Mouse (Mus musculus): ENCODE data around the gene Aig1. TPM values are rescaled to one million over a fixed set of nuclear protein-coding genes. Genes with fewer than 3 reads are reported as not detected.

Gene Aig1
- polyA plus RNA-seq, 1 experiment from 2014 or later, result 22.0 TPM

- DNase-seq (ENCODE audit: low spot score) (no peak), ATAC-seq (replicated peaks; ENCODE audit: low FRiP score) (no peak)
- no peaks in the 10 kb centered on the region for H3K4me1 ChIP-seq (replicated peaks; ENCODE audit: control insufficient read depth, insufficient read depth, low read length)
- no peaks in the 10 kb centered on the region for H3K27me3 ChIP-seq (ENCODE audit: control insufficient read depth, insufficient read depth, low read length)
- H3K27ac ChIP-seq (ENCODE audit: low read depth, low read length), result no peak overlapping the region
- no peak overlapping the region for H3K4me3 ChIP-seq (ENCODE audit: low read depth, low read length)
- H3K4me2 ChIP-seq (ENCODE audit: low read depth, low read length, severe bottlenecking), result no peak overlapping the region
- no peaks in the 10 kb centered on the region for H3K36me3 ChIP-seq (ENCODE audit: control insufficient read depth, insufficient read depth, low read length)
- no peak overlapping the region for H3K9ac ChIP-seq (ENCODE audit: low read length)
- H3K9me3 ChIP-seq (ENCODE audit: control insufficient read depth, low read length), result no peaks in the 10 kb centered on the region
- 67% methylated on average over 8 of the region's 9 CpGs for WGBS
Observed at GRCm38 (mm10) chr10:13882490-13882889, 13.7 kb upstream of the Aig1 start.

- no peaks in the 10 kb centered on the region for H3K4me1 ChIP-seq (replicated peaks; ENCODE audit: control insufficient read depth, insufficient read depth, low read length)
- ATAC-seq (replicated peaks; ENCODE audit: low FRiP score), result no peak
- 87% methylated on average over 4 of the region's 4 CpGs for WGBS
Observed at GRCm38 (mm10) chr10:13878696-13879095, 9.9 kb upstream of the Aig1 start.

GRCm38 (mm10) chr10:13875038-13875420 is 6.2 kb upstream of the Aig1 start:
- Histone ChIP-seq H3K9ac (ENCODE audit: low read length) (no peak overlapping the region), H3K4me1 (replicated peaks; ENCODE audit: control insufficient read depth, insufficient read depth, low read length) (no peaks in the 10 kb centered on the region), H3K9me3 (ENCODE audit: control insufficient read depth, low read length) (no peaks in the 10 kb centered on the region), H3K27me3 (ENCODE audit: control insufficient read depth, insufficient read depth, low read length) (no peaks in the 10 kb centered on the region), H3K4me3 (ENCODE audit: low read depth, low read length) (no peak overlapping the region), H3K4me2 (ENCODE audit: low read depth, low read length, severe bottlenecking) (no peak overlapping the region), H3K36me3 (ENCODE audit: control insufficient read depth, insufficient read depth, low read length) (no peaks in the 10 kb centered on the region), H3K27ac (ENCODE audit: low read depth, low read length) (no peak overlapping the region)
- DNase-seq (ENCODE audit: low spot score), result no peak
- 81% methylated on average over 4 of the region's 4 CpGs for WGBS
- ATAC-seq (replicated peaks; ENCODE audit: low FRiP score), result no peak

More at GRCm38 (mm10) chr10:13878696-13879095, 9.9 kb upstream of the Aig1 start:
- no peak overlapping the region for H3K9ac ChIP-seq (ENCODE audit: low read length)
- DNase-seq (ENCODE audit: low spot score), result no peak
- H3K27ac ChIP-seq (ENCODE audit: low read depth, low read length), result no peak overlapping the region
- no peak overlapping the region for H3K4me2 ChIP-seq (ENCODE audit: low read depth, low read length, severe bottlenecking)
- H3K36me3 ChIP-seq (ENCODE audit: control insufficient read depth, insufficient read depth, low read length), result no peaks in the 10 kb centered on the region
- H3K27me3 ChIP-seq (ENCODE audit: control insufficient read depth, insufficient read depth, low read length), result no peaks in the 10 kb centered on the region
- H3K4me3 ChIP-seq (ENCODE audit: low read depth, low read length), result no peak overlapping the region
- H3K9me3 ChIP-seq (ENCODE audit: control insufficient read depth, low read length), result no peaks in the 10 kb centered on the region

- no peaks in the 10 kb centered on the region for H3K27me3 ChIP-seq (ENCODE audit: control insufficient read depth, insufficient read depth, low read length)
- no peak overlapping the region for H3K4me3 ChIP-seq (ENCODE audit: low read depth, low read length)
- WGBS, result 83% methylated on average over 10 of the region's 10 CpGs
- no peaks in the 10 kb centered on the region for H3K36me3 ChIP-seq (ENCODE audit: control insufficient read depth, insufficient read depth, low read length)
- no peak for DNase-seq (ENCODE audit: low spot score)
- no peaks in the 10 kb centered on the region for H3K9me3 ChIP-seq (ENCODE audit: control insufficient read depth, low read length)
- H3K27ac ChIP-seq (ENCODE audit: low read depth, low read length), result no peak overlapping the region
- H3K9ac ChIP-seq (ENCODE audit: low read length), result no peak overlapping the region
- no peaks in the 10 kb centered on the region for H3K4me1 ChIP-seq (replicated peaks; ENCODE audit: control insufficient read depth, insufficient read depth, low read length)
- H3K4me2 ChIP-seq (ENCODE audit: low read depth, low read length, severe bottlenecking), result no peak overlapping the region
- ATAC-seq (replicated peaks; ENCODE audit: low FRiP score), result no peak
Observed at GRCm38 (mm10) chr10:13874301-13875037, 5.7 kb upstream of the Aig1 start.

- no peak overlapping the region for H3K27ac ChIP-seq (ENCODE audit: low read depth, low read length)
- no peak for DNase-seq (ENCODE audit: low spot score)
- H3K9ac ChIP-seq (ENCODE audit: low read length), result no peak overlapping the region
- H3K4me1 ChIP-seq (replicated peaks; ENCODE audit: control insufficient read depth, insufficient read depth, low read length), result 0 out of 2 replicates have a peak, but pooled peaks cover 2% of the 10 kb centered on the region
- H3K9me3 ChIP-seq (ENCODE audit: control insufficient read depth, low read length), result no peaks in the 10 kb centered on the region
- no peak for ATAC-seq (replicated peaks; ENCODE audit: low FRiP score)
- no peak overlapping the region for H3K4me2 ChIP-seq (ENCODE audit: low read depth, low read length, severe bottlenecking)
- no peak overlapping the region for H3K4me3 ChIP-seq (ENCODE audit: low read depth, low read length)
- H3K27me3 ChIP-seq (ENCODE audit: control insufficient read depth, insufficient read depth, low read length), result no peaks in the 10 kb centered on the region
- WGBS, result 89% methylated on average over 3 of the region's 3 CpGs
- no peaks in the 10 kb centered on the region for H3K36me3 ChIP-seq (ENCODE audit: control insufficient read depth, insufficient read depth, low read length)
Observed at GRCm38 (mm10) chr10:13870531-13870930, 1.8 kb upstream of the Aig1 start.

GRCm38 (mm10) chr10:13869322-13870035 is 699 bp upstream of the Aig1 start:
- no peak overlapping the region for H3K27ac ChIP-seq (ENCODE audit: low read depth, low read length)
- DNase-seq (ENCODE audit: low spot score), result no peak

GRCm38 (mm10) chr10:13866391-13866790 is 2.4 kb downstream of the Aig1 start:
- DNase-seq (ENCODE audit: low spot score), result no peak
- no peak overlapping the region for H3K27ac ChIP-seq (ENCODE audit: low read depth, low read length)
- no peak overlapping the region for H3K4me3 ChIP-seq (ENCODE audit: low read depth, low read length)
- H3K4me2 ChIP-seq (ENCODE audit: low read depth, low read length, severe bottlenecking), result no peak overlapping the region
- no peak overlapping the region for H3K9ac ChIP-seq (ENCODE audit: low read length)
- H3K4me1 ChIP-seq (replicated peaks; ENCODE audit: control insufficient read depth, insufficient read depth, low read length), result peaks cover 3% of the 10 kb centered on the region; the same call in 1 of the 2 replicates
- WGBS, result 82% methylated on average over 4 of the region's 4 CpGs
- no peaks in the 10 kb centered on the region for H3K27me3 ChIP-seq (ENCODE audit: control insufficient read depth, insufficient read depth, low read length)
- H3K9me3 ChIP-seq (ENCODE audit: control insufficient read depth, low read length), result no peaks in the 10 kb centered on the region
- no peaks in the 10 kb centered on the region for H3K36me3 ChIP-seq (ENCODE audit: control insufficient read depth, insufficient read depth, low read length)
- ATAC-seq (replicated peaks; ENCODE audit: low FRiP score), result no peak

More at GRCm38 (mm10) chr10:13869322-13870035, 699 bp upstream of the Aig1 start:
- Histone ChIP-seq H3K4me2 (ENCODE audit: low read depth, low read length, severe bottlenecking) (peak overlapping the region; percentile 67), H3K9ac (ENCODE audit: low read length) (peak overlapping the region; percentile 82; the same call in 1 of the 2 replicates), H3K9me3 (ENCODE audit: control insufficient read depth, low read length) (no peaks in the 10 kb centered on the region), H3K4me1 (replicated peaks; ENCODE audit: control insufficient read depth, insufficient read depth, low read length) (0 out of 2 replicates have a peak, but pooled peaks cover 2% of the 10 kb centered on the region), H3K4me3 (ENCODE audit: low read depth, low read length) (peak overlapping the region; percentile 72), H3K36me3 (ENCODE audit: control insufficient read depth, insufficient read depth, low read length) (no peaks in the 10 kb centered on the region), H3K27me3 (ENCODE audit: control insufficient read depth, insufficient read depth, low read length) (no peaks in the 10 kb centered on the region)
- 57% methylated on average over 13 of the region's 13 CpGs for whole genome bisulfite sequencing
- peak; percentile 29 for ATAC-seq (replicated peaks; ENCODE audit: low FRiP score)

GRCm38 (mm10) chr10:13861115-13861909 is 7.5 kb downstream of the Aig1 start:
- no peaks in the 10 kb centered on the region for H3K9me3 ChIP-seq (ENCODE audit: control insufficient read depth, low read length)
- no peaks in the 10 kb centered on the region for H3K27me3 ChIP-seq (ENCODE audit: control insufficient read depth, insufficient read depth, low read length)
- peaks cover 2% of the 10 kb centered on the region; the same call in 1 of the 2 replicates for H3K4me1 ChIP-seq (replicated peaks; ENCODE audit: control insufficient read depth, insufficient read depth, low read length)
- peak overlapping the region; percentile 6; the same call in 1 of the 2 replicates for H3K4me3 ChIP-seq (ENCODE audit: low read depth, low read length)
- 0 out of 2 replicates have a peak overlapping the region, but pooled peaks have one; percentile 31 for H3K27ac ChIP-seq (ENCODE audit: low read depth, low read length)
- DNase-seq (ENCODE audit: low spot score), result peak; percentile 53
- H3K4me2 ChIP-seq (ENCODE audit: low read depth, low read length, severe bottlenecking), result peak overlapping the region; percentile 40; the same call in 1 of the 2 replicates
- WGBS, result 16% methylated on average over 11 of the region's 11 CpGs
- H3K9ac ChIP-seq (ENCODE audit: low read length), result peak overlapping the region; percentile 28
- H3K36me3 ChIP-seq (ENCODE audit: control insufficient read depth, insufficient read depth, low read length), result no peaks in the 10 kb centered on the region
- peak; percentile 84 for ATAC-seq (replicated peaks; ENCODE audit: low FRiP score)

Data from forebrain, embryonic 11.5 days (tissue).